Mouse (Mus musculus): Measurements from ENCODE around the gene Slc37a2. TPM values are rescaled to one million over a fixed set of nuclear protein-coding genes. Genes with fewer than 3 reads are reported as not detected.
"Not testable (repeated sequence)": the region's sequence is repeated elsewhere in the genome, so short reads cannot be mapped to it uniquely, and the experiment has no call there.

The Slc37a2 gene
- total RNA-seq (2012; rRNA removed) (0.75 and 1.1 TPM in 2 replicates), polyA plus RNA-seq (2012; ENCODE audit: insufficient read depth in 1 of 2, insufficient read length in 2 of 2, low read depth in 1 of 2, low replicate concordance in 2 of 2, missing spikeins in 1 of 2) (1 to 10 TPM in 1 of 2 experiments, not detected in 1; 1.4 TPM)

DNA sequence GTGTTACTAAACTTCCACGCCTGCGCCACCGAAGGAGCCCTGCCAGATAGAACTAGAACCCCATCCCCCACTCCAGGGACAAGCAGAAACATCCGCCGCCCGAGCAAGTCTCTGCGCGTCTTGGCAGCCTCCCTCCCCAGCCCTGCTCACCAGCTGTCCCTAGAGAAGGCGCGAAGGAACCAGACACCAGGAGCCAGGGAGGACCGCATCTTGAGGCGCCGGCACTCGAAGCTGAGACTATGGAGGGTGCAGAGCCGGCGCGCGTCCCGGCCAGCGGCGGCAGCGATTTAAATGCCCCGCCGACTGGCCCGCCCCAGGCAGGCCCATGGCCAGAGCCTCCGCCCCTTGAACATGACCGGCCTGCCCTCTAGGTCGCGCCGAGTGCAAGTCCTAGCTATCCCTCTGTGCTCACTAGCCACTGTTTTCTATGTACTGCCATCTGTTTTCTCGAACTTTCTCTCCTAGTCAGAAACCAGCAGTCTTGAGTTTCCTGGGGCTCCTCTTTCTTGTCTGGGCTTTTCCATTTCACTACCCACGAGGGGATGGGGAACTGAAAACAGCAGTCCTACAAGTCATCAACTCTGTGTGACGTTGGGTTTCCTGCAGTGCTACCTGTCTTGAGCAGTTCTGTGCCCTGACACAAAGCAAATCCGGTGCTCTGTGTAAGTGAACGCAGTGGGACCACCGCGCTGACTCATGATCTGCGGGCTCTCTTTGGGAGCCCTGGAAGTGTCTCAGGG, at the start of gene Slc37a2:
Gene Slc37a2 (minus strand): TSS at position 590 of the 740 bp plus-strand sequence.
- no peaks in the 10 kb centered on the region for H3K4me1 ChIP-seq (ENCODE audit: control insufficient read depth in 1 of 2, insufficient read depth in 2 of 2, low read length in 2 of 2)
- no peaks in the 10 kb centered on the region for H3K79me2 ChIP-seq (ENCODE audit: control insufficient read depth, insufficient read depth, low read length, poor library complexity)
- H3K27ac ChIP-seq (ENCODE audit: control insufficient read depth, low read depth, low read length), result no peak within 1 kb of the TSS
- TF ChIP-seq TBP (IDR thresholded peaks at IDR 0.05; ENCODE audit: low read depth, low read length) (peak; percentile 83), UBTF (IDR thresholded peaks at IDR 0.05; ENCODE audit: borderline replicate concordance, insufficient read depth, low read depth, low read length) (0 out of 2 replicates have a peak, but pooled peaks have one; percentile 52), SIN3A (IDR thresholded peaks at IDR 0.05; ENCODE audit: low read length) (no peak), NRF1 (IDR thresholded peaks at IDR 0.05; ENCODE audit: insufficient read depth, low read depth, low read length, poor library complexity, severe bottlenecking) (0 out of 2 replicates have a peak, but pooled peaks have one; percentile 23)
- H3K4me3 ChIP-seq (ENCODE audit: control insufficient read depth in 1 of 2, insufficient read depth in 1 of 2, low read depth in 2 of 2, low read length in 2 of 2), result peak within 1 kb of the TSS; percentile 43 to 48
- no peaks in the 10 kb centered on the region for H3K27me3 ChIP-seq (ENCODE audit: control insufficient read depth in 1 of 2, insufficient read depth in 2 of 2, low read length in 2 of 2)
- no peaks in the 10 kb centered on the region for H3K9me3 ChIP-seq (replicated peaks; ENCODE audit: insufficient read depth, low read length)
- DNase-seq (ENCODE audit: low read depth, low spot score), result peak; percentile 53
- H3K9ac ChIP-seq (ENCODE audit: control insufficient read depth, low read depth, low read length, poor library complexity, severe bottlenecking), result peak within 1 kb of the TSS; percentile 44
- H3K36me3 ChIP-seq (ENCODE audit: control insufficient read depth in 1 of 2, insufficient read depth in 2 of 2, low read length in 2 of 2), result no peaks in the 10 kb centered on the region

DNA sequence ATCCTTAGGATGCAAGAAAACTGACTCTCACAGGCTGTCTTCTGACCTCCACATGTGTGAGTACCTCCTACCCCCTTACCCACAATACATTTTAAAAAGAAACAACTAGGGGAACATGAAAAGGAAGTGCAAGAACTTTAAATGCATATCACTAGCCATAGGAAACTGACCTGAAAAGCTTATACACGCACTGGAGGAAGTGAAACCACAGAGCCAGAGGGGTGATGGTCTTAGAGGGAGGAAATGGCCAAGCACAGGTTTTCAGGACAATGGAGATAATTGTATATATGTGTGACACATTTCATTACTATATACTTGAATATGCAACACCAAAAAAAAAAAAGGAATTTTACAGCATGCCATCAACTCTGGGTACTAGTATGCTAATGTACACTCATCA, 46.2 kb upstream of the Slc37a2 start:
- H3K4me1 ChIP-seq (ENCODE audit: control insufficient read depth in 1 of 2, insufficient read depth in 2 of 2, low read length in 2 of 2), result peaks cover 3 to 5% of the 10 kb centered on the region in 2 experiments; a peak in 2 of 4 replicates
- H3K79me2 ChIP-seq (ENCODE audit: control insufficient read depth, insufficient read depth, low read length, poor library complexity), result no peaks in the 10 kb centered on the region
- H3K36me3 ChIP-seq (ENCODE audit: control insufficient read depth in 1 of 2, insufficient read depth in 2 of 2, low read length in 2 of 2), result peaks cover 6 to 9% of the 10 kb centered on the region in 2 experiments
- no peaks in the 10 kb centered on the region for H3K27me3 ChIP-seq (ENCODE audit: control insufficient read depth in 1 of 2, insufficient read depth in 2 of 2, low read length in 2 of 2)
- H3K9ac ChIP-seq (ENCODE audit: control insufficient read depth, low read depth, low read length, poor library complexity, severe bottlenecking), result no peak overlapping the region
- no peak for TF ChIP-seq ZMIZ1 (IDR thresholded peaks at IDR 0.05; ENCODE audit: low read depth, low read length)
- TF ChIP-seq E2F4 (IDR thresholded peaks at IDR 0.05; ENCODE audit: borderline replicate concordance, low read depth, low read length), result no peak
- no peak for TF ChIP-seq SMC3 (IDR thresholded peaks at IDR 0.05; ENCODE audit: low read depth, low read length)
- DNase-seq (ENCODE audit: low read depth, low spot score), result no peak
- no peaks in the 10 kb centered on the region for H3K9me3 ChIP-seq (replicated peaks; ENCODE audit: insufficient read depth, low read length)
- no peak overlapping the region for H3K27ac ChIP-seq (ENCODE audit: control insufficient read depth, low read depth, low read length)
- no peak overlapping the region for H3K4me3 ChIP-seq (ENCODE audit: control insufficient read depth in 1 of 2, insufficient read depth in 1 of 2, low read depth in 2 of 2, low read length in 2 of 2)

DNA sequence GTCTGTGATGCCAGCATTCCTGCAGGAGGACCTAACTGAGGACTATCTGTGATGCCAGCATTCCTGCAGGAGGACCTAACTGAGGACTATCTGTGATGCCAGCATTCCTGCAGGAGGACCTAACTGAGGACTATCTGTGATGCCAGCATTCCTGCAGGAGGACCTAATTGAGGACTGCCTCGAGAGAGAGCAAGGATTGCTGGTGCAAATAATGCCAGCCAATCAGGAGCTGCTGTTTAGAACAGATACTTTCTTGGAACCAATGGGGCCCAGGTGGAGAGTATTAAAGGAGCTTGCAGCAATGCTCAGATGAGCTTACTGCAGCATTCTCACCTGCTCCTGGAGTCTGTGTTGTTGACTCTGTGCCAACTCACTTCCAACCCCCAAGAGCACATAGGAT, 45.0 kb upstream of the Slc37a2 start:
- not testable (repeated sequence) for H3K27me3 ChIP-seq (ENCODE audit: control insufficient read depth in 1 of 2, insufficient read depth in 2 of 2, low read length in 2 of 2); H3K4me1 ChIP-seq (ENCODE audit: control insufficient read depth in 1 of 2, insufficient read depth in 2 of 2, low read length in 2 of 2); H3K9ac ChIP-seq (ENCODE audit: control insufficient read depth, low read depth, low read length, poor library complexity, severe bottlenecking); DNase-seq (ENCODE audit: low read depth, low spot score); H3K27ac ChIP-seq (ENCODE audit: control insufficient read depth, low read depth, low read length); H3K4me3 ChIP-seq (ENCODE audit: control insufficient read depth in 1 of 2, insufficient read depth in 1 of 2, low read depth in 2 of 2, low read length in 2 of 2); H3K79me2 ChIP-seq (ENCODE audit: control insufficient read depth, insufficient read depth, low read length, poor library complexity); H3K9me3 ChIP-seq (replicated peaks; ENCODE audit: insufficient read depth, low read length)
- peaks cover 6 to 12% of the 10 kb centered on the region in 2 experiments for H3K36me3 ChIP-seq (ENCODE audit: control insufficient read depth in 1 of 2, insufficient read depth in 2 of 2, low read length in 2 of 2)
